Mouse (Mus musculus) limb, embryonic 10.5 days (tissue): ENCODE measurements around the gene Fancc. TPM values are rescaled to one million over a fixed set of nuclear protein-coding genes. Genes with fewer than 3 reads are reported as not detected.

Experiments
- DNase-seq: peaks from one replicate; pipeline ENCODE4 v3.0.0-alpha.2; 2017; ENCODE audit warnings: low spot score
- H3K27ac ChIP-seq: fragments of 300-500 bp; sonication (generic); 2 replicates; pipeline ENCODE4 v1.5.1; 2016; ENCODE audit warnings: mild to moderate bottlenecking
- H3K27me3 ChIP-seq: fragments of 300-500 bp; sonication (generic); 2 replicates; pipeline ENCODE4 v1.6.1; 2016; ENCODE audit warnings: low read depth, mild to moderate bottlenecking; ENCODE audit not compliant: poor library complexity, severe bottlenecking
- H3K36me3 ChIP-seq: fragments of 300-500 bp; sonication (generic); 2 replicates; pipeline ENCODE4 v1.6.1; 2016; ENCODE audit warnings: mild to moderate bottlenecking, moderate library complexity
- H3K4me1 ChIP-seq: fragments of 300-500 bp; sonication (generic); 2 replicates; pipeline ENCODE4 v1.6.1; 2016
- H3K4me3 ChIP-seq: fragments of 300-500 bp; sonication (generic); 2 replicates; pipeline ENCODE4 v1.5.1; 2016; ENCODE audit warnings: mild to moderate bottlenecking, moderate library complexity
- H3K9me3 ChIP-seq: fragments of 300-500 bp; sonication (generic); replicated peaks from 2 replicates; pipeline ENCODE4 v1.6.1; 2016; ENCODE audit warnings: mild to moderate bottlenecking
- WGBS: fragments of 180-500 bp; shearing (Covaris S2); methylation state at CpG from one replicate; pipeline ENCODE4 v1.1.7; 2016; 5-methylcytosine and 5-hydroxymethylcytosine counted together
- polyA plus RNA-seq: library from polyadenylated mRNA; unstranded; fragments of >200 nt; fragmentation: Nextera tagmentation; extraction: Ambion mirVana; gene quantifications from 2 replicates; pipeline ENCODE4 v1.2.1, GENCODE M21; 2016

The Fancc gene
- polyA plus RNA-seq, 1 experiment from 2014 or later: 27.0 TPM

GRCm38 (mm10) chr13:63283236-63283635 is 213.8 kb downstream of the Fancc start:
- Histone ChIP-seq H3K9me3 (no peaks in the 10 kb centered on the region), H3K4me3 (no peak overlapping the region), H3K4me1 (peaks cover 65% of the 10 kb centered on the region), H3K27me3 (no peaks in the 10 kb centered on the region), H3K36me3 (peaks cover 59% of the 10 kb centered on the region), H3K27ac (no peak overlapping the region)
- no peak for DNase-seq

GRCm38 (mm10) chr13:63281206-63281605 is 215.9 kb downstream of the Fancc start:
- no peaks in the 10 kb centered on the region for H3K27me3 ChIP-seq
- H3K4me3 ChIP-seq: no peak overlapping the region
- peak overlapping the region; percentile 86 for H3K27ac ChIP-seq
- no peak for DNase-seq
- H3K36me3 ChIP-seq: peaks cover 39% of the 10 kb centered on the region
- WGBS: 85% methylated on average over 8 of the region's 8 CpGs
- peaks cover 69% of the 10 kb centered on the region for H3K4me1 ChIP-seq
- no peaks in the 10 kb centered on the region for H3K9me3 ChIP-seq

- Histone ChIP-seq H3K9me3 (no peaks in the 10 kb centered on the region), H3K4me3 (peak overlapping the region; percentile 9; the same call in 1 of the 2 replicates), H3K27ac (peak overlapping the region; percentile 86), H3K4me1 (peaks cover 73% of the 10 kb centered on the region), H3K36me3 (peaks cover 30% of the 10 kb centered on the region), H3K27me3 (no peaks in the 10 kb centered on the region)
- WGBS: 22% methylated on average over 3 of the region's 3 CpGs
- no peak for DNase-seq
Observed at GRCm38 (mm10) chr13:63280344-63280743, 216.7 kb downstream of the Fancc start.

DNA sequence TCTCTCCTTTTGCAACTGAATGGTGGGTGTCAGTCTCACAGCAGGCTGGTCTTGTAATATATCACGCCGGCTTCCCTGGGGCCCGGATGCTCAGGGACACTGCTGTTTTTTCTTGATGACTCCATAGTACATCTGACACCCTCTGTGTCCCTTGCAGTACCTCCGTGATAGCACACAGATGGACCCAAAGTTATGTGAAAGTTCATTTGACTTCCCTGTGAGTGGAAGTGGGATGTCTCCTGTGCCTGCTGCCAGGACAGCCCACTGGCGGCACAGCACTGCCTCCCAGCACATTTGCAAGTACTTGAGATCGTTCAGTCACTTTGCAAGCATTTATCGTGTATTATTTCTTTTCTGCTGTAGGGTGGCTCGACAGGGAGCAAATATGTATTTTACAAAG is 217.3 kb downstream of the Fancc start:
- H3K27me3 ChIP-seq: no peaks in the 10 kb centered on the region
- 45% methylated on average over 8 of the region's 8 CpGs for WGBS
- peak overlapping the region; percentile 86 for H3K27ac ChIP-seq
- H3K36me3 ChIP-seq: peaks cover 25% of the 10 kb centered on the region
- H3K9me3 ChIP-seq: no peaks in the 10 kb centered on the region
- peaks cover 78% of the 10 kb centered on the region for H3K4me1 ChIP-seq
- DNase-seq: no peak
- peak overlapping the region; percentile 34; the same call in 1 of the 2 replicates for H3K4me3 ChIP-seq

- Histone ChIP-seq H3K4me3 (peak overlapping the region; percentile 34; the same call in 1 of the 2 replicates), H3K9me3 (no peaks in the 10 kb centered on the region), H3K27ac (peak overlapping the region; percentile 86), H3K4me1 (peaks cover 87% of the 10 kb centered on the region), H3K36me3 (peaks cover 21% of the 10 kb centered on the region), H3K27me3 (no peaks in the 10 kb centered on the region)
- 10% methylated on average over 10 of the region's 10 CpGs for WGBS
- DNase-seq: peak; percentile 67
Observed at GRCm38 (mm10) chr13:63278796-63279475, 218.1 kb downstream of the Fancc start.

DNA sequence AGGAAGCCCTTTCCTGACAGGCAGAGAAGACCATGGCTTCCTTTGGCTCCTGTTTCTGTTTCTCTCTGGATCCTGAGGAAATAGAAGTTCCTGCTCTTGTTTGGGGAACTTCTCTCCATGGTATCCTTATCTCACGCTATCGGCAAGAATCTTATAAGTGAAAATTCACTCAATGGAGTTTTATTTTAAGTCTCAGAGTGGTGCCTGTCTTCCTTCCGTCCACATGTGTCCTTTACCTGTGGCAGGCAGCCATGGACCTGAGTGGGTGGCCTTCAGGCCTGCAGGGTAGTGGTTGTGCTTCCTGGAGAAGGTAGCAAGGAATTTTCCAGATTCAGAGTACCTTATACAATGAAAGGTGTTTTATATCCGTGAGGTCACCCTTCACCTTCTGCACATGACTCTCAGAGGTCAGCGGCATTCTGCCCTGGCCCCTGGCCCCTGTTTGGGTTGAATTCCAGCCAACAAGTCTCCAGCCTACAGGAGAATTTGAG is 218.9 kb downstream of the Fancc start:
- no peak for DNase-seq
- Histone ChIP-seq H3K9me3 (no peaks in the 10 kb centered on the region), H3K27me3 (no peaks in the 10 kb centered on the region), H3K27ac (peak overlapping the region; percentile 86), H3K4me3 (peak overlapping the region; percentile 34; the same call in 1 of the 2 replicates), H3K36me3 (peaks cover 14% of the 10 kb centered on the region), H3K4me1 (peaks cover 91% of the 10 kb centered on the region)
- 40% methylated on average over 5 of the region's 5 CpGs for WGBS

GRCm38 (mm10) chr13:63277316-63277715 is 219.8 kb downstream of the Fancc start:
- Histone ChIP-seq H3K27ac (peak overlapping the region; percentile 86; the same call in 1 of the 2 replicates), H3K4me3 (no peak overlapping the region), H3K36me3 (peaks cover 6% of the 10 kb centered on the region), H3K27me3 (no peaks in the 10 kb centered on the region), H3K4me1 (peaks cover 94% of the 10 kb centered on the region), H3K9me3 (no peaks in the 10 kb centered on the region)
- no peak for DNase-seq
- 65% methylated on average over 5 of the region's 5 CpGs for WGBS

DNA sequence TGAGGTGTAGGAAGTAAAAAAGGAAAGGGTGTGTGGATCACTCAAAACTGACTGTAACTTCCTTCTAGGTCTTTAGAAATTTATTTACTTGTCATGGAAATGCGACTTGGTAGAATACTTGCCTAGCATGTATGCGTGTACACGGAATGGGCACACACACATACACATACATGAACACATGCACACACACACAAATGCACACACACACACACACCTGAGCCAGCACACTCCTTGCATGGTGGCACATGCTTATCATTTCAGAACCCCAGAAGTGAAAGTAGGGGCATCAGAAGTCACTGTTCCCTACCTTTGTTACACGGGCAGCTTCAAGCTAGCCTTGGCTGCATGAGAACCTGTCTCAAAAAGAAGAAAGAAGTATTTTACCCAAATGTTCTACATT is 220.7 kb downstream of the Fancc start:
- H3K27me3 ChIP-seq: no peaks in the 10 kb centered on the region
- H3K27ac ChIP-seq: no peak overlapping the region
- WGBS: 88% methylated on average over 4 of the region's 4 CpGs
- H3K4me3 ChIP-seq: no peak overlapping the region
- no peaks in the 10 kb centered on the region for H3K36me3 ChIP-seq
- DNase-seq: no peak
- H3K9me3 ChIP-seq: no peaks in the 10 kb centered on the region
- H3K4me1 ChIP-seq: peaks cover 94% of the 10 kb centered on the region

DNA sequence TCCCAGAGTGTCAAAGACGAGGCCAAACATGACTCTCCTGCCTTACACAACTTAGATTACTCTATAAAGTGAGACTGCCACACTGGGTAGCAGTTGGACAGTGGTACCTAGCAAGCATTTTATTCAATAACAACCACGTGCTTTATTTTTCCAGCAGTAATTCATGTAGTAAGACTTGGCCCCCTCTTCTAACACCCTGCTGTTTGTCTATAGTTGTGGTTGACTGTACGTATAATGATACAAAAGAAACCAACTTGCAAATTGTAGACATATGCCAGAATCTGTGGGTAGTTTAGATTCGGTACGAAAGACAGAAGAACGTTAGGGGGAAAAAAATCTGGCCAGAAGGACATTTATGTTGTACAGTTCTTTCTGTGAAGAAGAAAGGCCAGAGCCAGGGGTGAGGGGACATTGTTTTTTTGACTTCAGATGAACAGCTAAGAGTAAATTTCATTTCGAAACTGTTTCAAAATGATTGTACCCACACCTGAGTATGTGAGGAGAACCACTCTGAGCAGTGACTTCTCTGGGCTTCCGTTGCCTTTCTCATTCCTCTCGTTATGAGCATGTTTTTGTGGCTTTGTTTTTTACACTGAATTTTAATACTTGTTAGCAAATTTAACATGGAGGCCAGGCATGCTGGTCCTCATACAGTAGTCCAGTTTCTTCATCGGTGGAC is 222.5 kb downstream of the Fancc start:
- Histone ChIP-seq H3K9me3 (no peaks in the 10 kb centered on the region), H3K36me3 (no peaks in the 10 kb centered on the region), H3K27me3 (peaks cover 15% of the 10 kb centered on the region), H3K4me1 (peaks cover 87% of the 10 kb centered on the region), H3K4me3 (peak overlapping the region; percentile 29), H3K27ac (no peak overlapping the region; the same call in 1 of the 2 replicates)
- 85% methylated on average over 10 of the region's 10 CpGs for WGBS
- DNase-seq: no peak

DNA sequence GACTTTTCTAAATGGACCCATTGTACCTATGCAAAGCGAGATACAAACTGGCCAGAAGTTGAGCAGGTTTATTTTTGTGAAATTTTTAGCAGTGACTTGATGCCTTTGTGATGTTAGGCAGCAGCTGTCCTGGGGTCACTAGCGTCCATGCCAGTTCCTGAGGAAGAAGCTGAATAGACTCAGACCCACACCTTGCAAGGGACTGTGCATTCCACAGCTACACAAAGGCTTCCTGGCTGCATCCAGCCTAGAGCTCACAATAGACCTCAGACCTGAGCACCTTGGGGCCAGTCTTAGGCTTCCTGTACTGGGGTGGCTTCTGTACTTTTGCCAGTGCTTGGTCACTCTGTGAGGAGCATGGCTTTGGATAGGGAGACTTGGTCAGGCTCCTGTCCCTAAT is 223.2 kb downstream of the Fancc start:
- H3K27me3 ChIP-seq: peaks cover 15% of the 10 kb centered on the region
- WGBS: 40% methylated on average over 2 of the region's 2 CpGs
- H3K9me3 ChIP-seq: no peaks in the 10 kb centered on the region
- H3K4me3 ChIP-seq: peak overlapping the region; percentile 29
- no peak for DNase-seq
- H3K27ac ChIP-seq: peak overlapping the region; percentile 65
- H3K36me3 ChIP-seq: no peaks in the 10 kb centered on the region
- H3K4me1 ChIP-seq: peaks cover 85% of the 10 kb centered on the region

DNA sequence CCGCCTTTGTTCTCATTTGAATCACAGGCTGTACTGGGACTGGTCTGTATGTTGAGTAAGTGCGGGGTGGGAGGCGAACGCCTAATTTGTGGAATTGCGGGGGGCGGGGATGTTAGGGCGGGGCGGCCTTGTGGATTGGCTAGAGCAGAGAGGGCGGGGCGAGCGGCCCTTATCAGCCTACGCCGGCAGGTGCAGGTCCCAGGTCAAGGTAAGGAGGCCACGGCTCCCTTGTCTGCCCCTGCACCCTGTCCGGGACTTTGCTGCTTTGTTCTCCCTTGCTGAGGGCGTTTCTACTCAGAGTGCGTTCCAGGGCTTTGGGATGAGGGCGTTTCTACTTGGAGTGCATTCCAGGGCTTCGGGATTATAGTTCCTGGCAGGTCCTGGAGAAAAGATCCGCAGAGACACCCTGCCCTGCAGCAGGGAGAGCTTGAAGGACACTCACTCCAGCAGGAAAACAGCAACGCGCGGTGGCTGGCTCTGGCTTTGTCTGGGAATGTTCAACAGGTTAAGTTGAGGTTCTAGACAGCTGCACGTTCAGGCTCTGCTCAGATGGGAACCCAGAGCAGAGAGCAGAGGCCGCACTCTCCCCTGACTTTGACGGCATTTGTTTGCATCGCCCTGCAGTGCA is 224.4 kb downstream of the Fancc start:
- Histone ChIP-seq H3K4me3 (peak overlapping the region; percentile 52), H3K27me3 (peaks cover 15% of the 10 kb centered on the region), H3K27ac (peak overlapping the region; percentile 87), H3K4me1 (peaks cover 84% of the 10 kb centered on the region), H3K9me3 (no peaks in the 10 kb centered on the region), H3K36me3 (0 out of 2 replicates have a peak, but pooled peaks cover 2% of the 10 kb centered on the region)
- DNase-seq: peak; percentile 81
- 2% methylated on average over 27 of the region's 27 CpGs for WGBS

DNA sequence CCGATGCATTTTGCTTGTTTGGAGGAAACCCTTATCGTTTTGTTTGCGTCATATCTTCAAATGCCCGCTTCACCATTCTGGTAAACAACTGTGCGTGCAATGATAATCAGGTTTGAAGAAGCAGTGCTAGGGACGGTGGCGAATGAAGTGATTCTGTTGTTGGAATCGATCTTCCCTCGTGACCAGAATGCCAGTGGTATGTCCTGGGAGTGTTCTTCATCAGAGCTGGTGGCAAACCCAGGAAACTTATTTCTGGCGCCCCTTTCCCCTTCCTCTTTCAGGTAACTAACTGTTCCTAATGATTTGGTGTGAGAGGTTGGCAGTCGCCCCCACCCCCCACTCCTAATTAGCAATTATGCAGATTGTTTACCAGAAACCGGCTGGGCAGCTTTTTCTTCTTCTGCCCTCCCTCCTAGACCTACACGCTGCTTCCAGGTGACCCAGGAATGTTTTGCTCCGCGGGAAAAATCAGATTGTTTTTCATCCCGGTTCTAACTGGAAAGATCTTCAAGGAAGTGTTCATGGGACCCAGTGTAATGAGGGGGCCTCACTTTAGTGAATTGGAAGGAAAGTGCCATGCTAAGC is 225.0 kb downstream of the Fancc start:
- H3K36me3 ChIP-seq: peaks cover 3% of the 10 kb centered on the region; the same call in 1 of the 2 replicates
- H3K27ac ChIP-seq: peak overlapping the region; percentile 87
- peak overlapping the region; percentile 52 for H3K4me3 ChIP-seq
- 4% methylated on average over 16 of the region's 16 CpGs for WGBS
- peaks cover 84% of the 10 kb centered on the region for H3K4me1 ChIP-seq
- peaks cover 15% of the 10 kb centered on the region for H3K27me3 ChIP-seq
- H3K9me3 ChIP-seq: no peaks in the 10 kb centered on the region
- DNase-seq: no peak
